Mouse (Mus musculus): ENCODE measurements at regions not wholly inside any gene's neighbourhood (a gene's known extent, or its start where the extent isn't known, plus 50 kb on each side); places are given as distances from the start of the nearest gene placed in this dataset.

DNA sequence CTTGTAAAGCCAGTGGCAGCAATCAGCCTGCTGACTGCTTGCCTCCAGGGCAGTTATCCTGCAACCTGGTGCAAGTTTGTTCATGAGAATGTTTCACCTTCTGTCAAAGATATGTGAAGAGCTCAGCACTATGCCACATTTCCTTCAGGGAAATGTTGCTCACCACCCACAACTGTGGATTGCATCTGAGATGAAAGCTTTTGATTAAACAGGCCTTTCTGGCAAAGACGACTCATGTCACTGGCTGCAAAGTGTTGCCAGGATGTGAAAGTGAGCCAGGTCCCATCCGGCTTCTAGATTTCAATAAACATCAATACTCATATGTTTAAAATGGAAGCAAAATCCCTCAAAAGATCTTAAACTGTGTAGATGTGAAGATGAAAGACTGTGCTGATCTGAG, 2121.0 kb downstream of the Gm37988 start:
- no peak for DNase-seq

GRCm38 (mm10) chr1:6931876-6932275, 2124.2 kb downstream of the Gm37988 start:
- no peak for DNase-seq

DNA sequence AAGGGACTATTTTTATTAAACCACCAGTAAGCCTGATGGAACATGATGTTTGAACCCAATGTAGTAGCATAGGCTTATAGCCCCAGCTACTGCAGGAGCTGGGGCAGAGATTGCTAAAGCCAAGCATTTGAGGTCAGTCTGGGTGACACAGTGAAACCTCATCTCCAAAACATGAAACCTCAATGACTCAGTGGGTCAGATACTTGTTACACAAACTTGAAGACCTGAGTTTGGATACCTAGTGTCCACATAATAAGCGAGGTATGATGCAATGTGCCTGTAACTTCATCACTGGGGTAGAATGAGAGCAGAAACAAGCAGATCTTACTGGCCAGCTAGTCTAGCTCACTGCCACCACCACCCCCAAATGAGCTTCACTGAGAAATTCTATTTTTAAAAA, 2162.1 kb downstream of the Gm37988 start:
- no peak for DNase-seq

DNA sequence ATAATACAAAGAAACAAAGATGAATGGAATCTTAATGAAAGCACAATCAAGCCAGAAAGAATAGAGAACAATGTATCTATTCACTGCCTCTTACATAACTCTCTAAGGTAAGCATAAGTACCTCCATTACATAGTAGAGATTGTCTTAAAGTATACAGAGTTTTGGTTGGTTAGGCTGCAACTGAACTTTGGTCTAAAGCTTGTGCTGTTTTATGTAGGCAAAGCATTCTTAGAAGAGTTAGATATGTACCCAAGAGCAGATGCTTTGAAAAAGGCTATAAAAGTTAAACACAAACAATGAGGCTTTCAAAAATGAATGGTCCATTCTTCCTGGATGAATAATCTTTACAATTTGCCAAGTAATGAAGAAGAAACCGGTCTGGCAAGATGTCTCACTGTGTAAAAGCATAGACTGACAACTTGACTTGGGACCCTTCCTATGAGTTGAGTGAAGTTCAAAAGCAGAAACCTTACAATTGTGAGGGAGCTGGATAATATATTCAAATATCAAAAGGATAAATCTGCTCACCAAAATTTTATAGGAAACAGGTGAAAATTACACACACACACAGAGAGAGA, 2166.1 kb downstream of the Gm37988 start:
- DNase-seq: no peak

GRCm38 (mm10) chr1:6979626-6980025, 2171.9 kb downstream of the Gm37988 start:
- no peak for DNase-seq

GRCm38 (mm10) chr1:6984226-6984625, 2176.5 kb downstream of the Gm37988 start:
- no peak for DNase-seq

GRCm38 (mm10) chr1:6997611-6998010, 2189.9 kb downstream of the Gm37988 start:
- no peak for DNase-seq

- DNase-seq: peak; percentile 21
Observed at GRCm38 (mm10) chr1:7010184-7010583, 2202.5 kb downstream of the Gm37988 start.

Data from right cerebral cortex, postnatal 25 days (tissue).